Mouse (Mus musculus) ES-Bruce4 (cell line): ENCODE results near the gene Usp4.

Experiments
- CTCF ChIP-seq: IDR thresholded peaks from one replicate; pipeline ENCODE4 v1.8.1; 2011; ENCODE audit warnings: low read depth, low read length
- POLR2A ChIP-seq: IDR thresholded peaks from one replicate; pipeline ENCODE4 v1.8.1; 2011; ENCODE audit warnings: low read length; ENCODE audit not compliant: insufficient read depth

DNA sequence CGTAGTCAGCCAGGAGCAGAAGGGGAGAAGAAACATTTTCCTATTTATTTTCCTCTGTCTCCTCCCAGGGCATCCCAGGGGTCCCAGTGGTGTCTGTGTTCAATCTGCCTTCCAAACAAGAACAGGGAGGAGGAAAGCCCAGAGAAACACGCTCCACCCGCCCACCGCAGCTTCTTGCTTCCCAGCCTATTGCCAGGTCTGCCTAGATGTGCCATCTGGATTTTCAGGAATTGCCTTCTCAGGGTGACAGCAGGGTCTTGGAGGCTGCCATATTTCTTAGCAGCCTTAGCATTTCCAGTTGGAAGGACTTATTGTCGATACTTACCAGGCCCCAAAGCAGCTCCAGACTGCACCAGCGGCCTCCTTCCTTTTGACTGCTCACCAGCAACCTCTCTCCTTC lies 91.5 kb downstream of the Usp4 start:
- TF ChIP-seq POLR2A (no peak), CTCF (no peak)
